Mouse (Mus musculus) ES-E14 (cell line): ENCODE data around the gene Fitm1.

Source experiments
- CHD2 ChIP-seq: IDR thresholded peaks from 2 replicates; pipeline ENCODE4 v1.6.1; 2014; ENCODE audit warnings: mild to moderate bottlenecking, low read depth, low read length, inconsistent platforms
- HCFC1 ChIP-seq: IDR thresholded peaks from 2 replicates; pipeline ENCODE4 v1.6.1; 2012; ENCODE audit warnings: low read length, inconsistent platforms, borderline replicate concordance; ENCODE audit not compliant: insufficient read depth
- ZNF384 ChIP-seq: IDR thresholded peaks from 2 replicates; pipeline ENCODE4 v1.6.1; 2012; ENCODE audit warnings: low read depth, low read length, inconsistent platforms

- no peak for TF ChIP-seq CHD2
- no peak for TF ChIP-seq HCFC1
- no peak for TF ChIP-seq ZNF384
Measured at GRCm38 (mm10) chr14:55527940-55528339, 47.5 kb upstream of the Fitm1 start.
